Mouse (Mus musculus) CH12.LX (cell line): ENCODE measurements at regions not wholly inside any gene's neighbourhood (a gene's known extent, or its start where the extent isn't known, plus 50 kb on each side); places are given as distances from the start of the nearest gene placed in this dataset.

Experiments used
- CTCF ChIP-seq, 2 experiments: IDR thresholded peaks in 1 of 2; conservative IDR thresholded peaks in 1 of 2; 2 replicates each; pipeline ENCODE4 v1.5.1; 2011 to 2012; ENCODE audit warnings: low read depth in 2 of 2, low read length in 2 of 2, improper control_type of control experiment in 1 of 2, inconsistent platforms in 1 of 2, mild to moderate bottlenecking in 1 of 2, moderate library complexity in 1 of 2
- E2F4 ChIP-seq: IDR thresholded peaks from 2 replicates; pipeline ENCODE4 v1.6.1; 2011; ENCODE audit warnings: low read depth, low read length, improper control_type of control experiment; ENCODE audit not compliant: insufficient replicate concordance
- ELF1 ChIP-seq: IDR thresholded peaks from 2 replicates; pipeline ENCODE4 v1.6.1; 2014; ENCODE audit warnings: low read depth, mild to moderate bottlenecking, inconsistent platforms, low read length, improper control_type of control experiment
- ETS1 ChIP-seq: conservative IDR thresholded peaks from 2 replicates; pipeline ENCODE4 v1.6.1; 2012; ENCODE audit warnings: low read depth, mild to moderate bottlenecking, inconsistent platforms, low read length, improper control_type of control experiment, moderate library complexity
- MAFK ChIP-seq: IDR thresholded peaks from 2 replicates; pipeline ENCODE4 v1.6.1; 2011; ENCODE audit warnings: low read length, improper control_type of control experiment; ENCODE audit not compliant: insufficient replicate concordance
- NRF1 ChIP-seq: IDR thresholded peaks from 2 replicates; pipeline ENCODE4 v1.6.1; 2014; ENCODE audit warnings: low read depth, mild to moderate bottlenecking, inconsistent platforms, low read length, improper control_type of control experiment, moderate library complexity
- POLR2A ChIP-seq: IDR thresholded peaks from 2 replicates; pipeline ENCODE4 v1.6.1; 2011; ENCODE audit warnings: low read depth, mild to moderate bottlenecking, improper control_type of control experiment, low read length

DNA sequence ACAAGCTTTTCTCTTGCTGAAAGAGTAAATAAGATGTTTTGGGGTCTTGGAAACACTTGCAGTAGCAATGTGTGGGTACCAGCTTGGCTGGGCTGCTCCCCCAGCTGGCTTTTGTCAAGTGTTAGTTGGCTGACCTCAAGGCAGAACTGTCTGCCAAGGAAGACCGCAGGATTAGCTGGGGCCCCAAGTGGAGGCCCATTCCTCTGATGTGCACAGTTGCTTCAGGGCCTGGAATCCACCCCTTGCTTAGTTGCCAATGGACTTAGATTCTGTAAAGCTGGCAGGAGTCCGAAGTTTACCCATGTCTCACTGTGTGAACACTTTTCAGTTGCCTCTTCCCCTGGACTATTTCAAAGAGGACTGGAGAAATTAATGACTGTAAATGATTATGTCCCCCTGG is 57.8 kb upstream of the Rmdn2 start:
- TF ChIP-seq POLR2A (no peak), ELF1 (no peak), MAFK (no peak), CTCF (conservative IDR thresholded peaks at IDR 0.05 in 1 of 2, IDR thresholded peaks at IDR 0.05 in 1 of 2; ENCODE audit: low read depth in 2 of 2, low read length in 2 of 2) (no peak), NRF1 (no peak), ETS1 (no peak), E2F4 (no peak)
